Mouse (Mus musculus) fibroblast of lung, adult 2 months (primary cell): Measurements from ENCODE around the gene Lama4.

Source experiments
- DNase-seq: peaks from one replicate; pipeline ENCODE4 v3.0.0-alpha.2; 2011; ENCODE audit warnings: low read depth

Gene Lama4

GRCm38 (mm10) chr10:38965075-38965781, at the start of gene Lama4:
Lama4 (plus strand) TSS chr10:38965515.
- no peak for DNase-seq

- no peak for DNase-seq
These were observed 49.2 kb upstream of the Lama4 start for GRCm38 (mm10) chr10:38916027-38916617.

GRCm38 (mm10) chr10:38928940-38929697, 36.2 kb upstream of the Lama4 start:
- peak; percentile 17 for DNase-seq

GRCm38 (mm10) chr10:38944701-38945100, 20.6 kb upstream of the Lama4 start:
- DNase-seq: peak; percentile 17

- no peak for DNase-seq
These were observed 3.4 kb upstream of the Lama4 start for GRCm38 (mm10) chr10:38961920-38962319.

GRCm38 (mm10) chr10:38964719-38965074, 618 bp upstream of the Lama4 start:
- DNase-seq: no peak

GRCm38 (mm10) chr10:38965857-38966256, 542 bp downstream of the Lama4 start:
- DNase-seq: no peak

GRCm38 (mm10) chr10:38966646-38967045, 1.3 kb downstream of the Lama4 start:
- no peak for DNase-seq

- DNase-seq: no peak
These were observed 3.2 kb downstream of the Lama4 start for GRCm38 (mm10) chr10:38968326-38969072.

GRCm38 (mm10) chr10:38969543-38969942, 4.2 kb downstream of the Lama4 start:
- DNase-seq: no peak

GRCm38 (mm10) chr10:38969975-38970374, 4.7 kb downstream of the Lama4 start:
- no peak for DNase-seq

- no peak for DNase-seq
These were observed 7.1 kb downstream of the Lama4 start for GRCm38 (mm10) chr10:38972221-38972946.

- peak; percentile 81 for DNase-seq
These were observed 7.7 kb downstream of the Lama4 start for GRCm38 (mm10) chr10:38973016-38973415.

- DNase-seq: no peak
These were observed 12.9 kb downstream of the Lama4 start for GRCm38 (mm10) chr10:38978195-38978594.

GRCm38 (mm10) chr10:38979699-38980098, 14.4 kb downstream of the Lama4 start:
- no peak for DNase-seq

- no peak for DNase-seq
These were observed 15.7 kb downstream of the Lama4 start for GRCm38 (mm10) chr10:38980980-38981379.

GRCm38 (mm10) chr10:38984358-38985075, 19.2 kb downstream of the Lama4 start:
- DNase-seq: no peak

- no peak for DNase-seq
These were observed 20.7 kb downstream of the Lama4 start for GRCm38 (mm10) chr10:38986053-38986452.

GRCm38 (mm10) chr10:38992827-38993226, 27.5 kb downstream of the Lama4 start:
- no peak for DNase-seq

GRCm38 (mm10) chr10:38993632-38994424, 28.5 kb downstream of the Lama4 start:
- DNase-seq: no peak
